Mouse (Mus musculus): ENCODE measurements around the gene Atp6v0a2.
A peak's percentile ranks its signal among the peaks of the same experiment; 100 is the strongest.

The Atp6v0a2 gene

GRCm38 (mm10) chr5:124637300-124637699 lies 8.9 kb downstream of the Atp6v0a2 start:
- peak; percentile 47 for DNase-seq

- DNase-seq, result no peak
These were observed 9.5 kb downstream of the Atp6v0a2 start for GRCm38 (mm10) chr5:124637836-124638235.

- DNase-seq, result no peak
These were observed 85.4 kb downstream of the Atp6v0a2 start for GRCm38 (mm10) chr5:124713741-124714140.

- no peak for DNase-seq
These were observed 86.8 kb downstream of the Atp6v0a2 start for GRCm38 (mm10) chr5:124715135-124715534.

GRCm38 (mm10) chr5:124717969-124718368 lies 89.6 kb downstream of the Atp6v0a2 start:
- no peak for DNase-seq

GRCm38 (mm10) chr5:124718396-124718795 lies 90.0 kb downstream of the Atp6v0a2 start:
- no peak for DNase-seq

- DNase-seq, result no peak
These were observed 94.7 kb downstream of the Atp6v0a2 start for GRCm38 (mm10) chr5:124723125-124723524.

GRCm38 (mm10) chr5:124724997-124725396 lies 96.6 kb downstream of the Atp6v0a2 start, which contains the start of gene Dnah10:
Gene Dnah10, plus strand, starts transcription at chr5:124725085.
- DNase-seq, result no peak

GRCm38 (mm10) chr5:124729662-124730206 lies 101.4 kb downstream of the Atp6v0a2 start:
- no peak for DNase-seq

- DNase-seq, result no peak
These were observed 105.6 kb downstream of the Atp6v0a2 start for GRCm38 (mm10) chr5:124733961-124734360.

- DNase-seq, result no peak
These were observed 113.7 kb downstream of the Atp6v0a2 start for GRCm38 (mm10) chr5:124741898-124742599.

- DNase-seq, result no peak
These were observed 115.5 kb downstream of the Atp6v0a2 start for GRCm38 (mm10) chr5:124743841-124744240.

GRCm38 (mm10) chr5:124746220-124746619 lies 117.8 kb downstream of the Atp6v0a2 start:
- no peak for DNase-seq

GRCm38 (mm10) chr5:124748296-124748695 lies 119.9 kb downstream of the Atp6v0a2 start:
- no peak for DNase-seq

- no peak for DNase-seq
These were observed 123.3 kb downstream of the Atp6v0a2 start for GRCm38 (mm10) chr5:124751656-124752055.

GRCm38 (mm10) chr5:124761011-124761410 lies 132.6 kb downstream of the Atp6v0a2 start:
- peak in 1 of 2 experiments; percentile 10 for DNase-seq

GRCm38 (mm10) chr5:124761787-124762186 lies 133.4 kb downstream of the Atp6v0a2 start:
- no peak for DNase-seq
